Mouse (Mus musculus) layer of hippocampus, postnatal 25 days (tissue): ENCODE results near the gene Tm9sf3. TPM values are rescaled to one million over a fixed set of nuclear protein-coding genes. Genes with fewer than 3 reads are reported as not detected.

ENCODE experiments used
- DNase-seq, 2 experiments: peaks; one replicate each; pipeline ENCODE4 v3.0.0; 2022; ENCODE audit warnings: mixed read lengths in 2 of 2, low spot score in 1 of 2; ENCODE audit errors: extremely low spot score in 1 of 2
- total RNA-seq, 2 experiments: library from RNA; stranded (reverse); gene quantifications; 2 replicates each; pipeline ENCODE4 v1.2.3; 2021

Gene Tm9sf3
- total RNA-seq, 2 experiments from 2014 or later, result 120 to 125 TPM

GRCm38 (mm10) chr19:41262712-41263629 is 826 bp downstream of the Tm9sf3 start:
- DNase-seq, result peak; percentile 42 to 63

GRCm38 (mm10) chr19:41260736-41261135 is 3.1 kb downstream of the Tm9sf3 start:
- no peak for DNase-seq

- DNase-seq, result no peak
These were observed 4.5 kb downstream of the Tm9sf3 start for GRCm38 (mm10) chr19:41259256-41259655.

- DNase-seq, result peak in 1 of 2 experiments; percentile 37
These were observed 5.1 kb downstream of the Tm9sf3 start for GRCm38 (mm10) chr19:41258707-41259106.

- DNase-seq, result no peak
These were observed 9.2 kb downstream of the Tm9sf3 start for GRCm38 (mm10) chr19:41254584-41254983.

GRCm38 (mm10) chr19:41248968-41249367 is 14.8 kb downstream of the Tm9sf3 start:
- DNase-seq, result no peak

GRCm38 (mm10) chr19:41248271-41248670 is 15.5 kb downstream of the Tm9sf3 start:
- DNase-seq, result no peak

GRCm38 (mm10) chr19:41246271-41246670 is 17.5 kb downstream of the Tm9sf3 start:
- no peak for DNase-seq

GRCm38 (mm10) chr19:41244581-41244980 is 19.2 kb downstream of the Tm9sf3 start:
- peak; percentile 29 to 73 for DNase-seq

GRCm38 (mm10) chr19:41241997-41242396 is 21.8 kb downstream of the Tm9sf3 start:
- no peak for DNase-seq

- DNase-seq, result no peak
These were observed 30.1 kb downstream of the Tm9sf3 start for GRCm38 (mm10) chr19:41233698-41234097.

- peak in 1 of 2 experiments; percentile 2 for DNase-seq
These were observed 55.5 kb downstream of the Tm9sf3 start for GRCm38 (mm10) chr19:41208326-41208725.

GRCm38 (mm10) chr19:41206811-41207344 is 56.9 kb downstream of the Tm9sf3 start, which contains the start of gene Tll2:
TSS of gene Tll2 (minus strand) at chr19:41206835.
- DNase-seq, result peak; percentile 9 to 18

GRCm38 (mm10) chr19:41206041-41206810 is 57.6 kb downstream of the Tm9sf3 start:
- DNase-seq, result peak in 1 of 2 experiments; percentile 8

GRCm38 (mm10) chr19:41204159-41205081 is 59.4 kb downstream of the Tm9sf3 start:
- DNase-seq, result peak in 1 of 2 experiments; percentile 14

- DNase-seq, result peak; percentile 20 to 24
These were observed 66.2 kb downstream of the Tm9sf3 start for GRCm38 (mm10) chr19:41197606-41198005.

- DNase-seq, result no peak
These were observed 70.4 kb downstream of the Tm9sf3 start for GRCm38 (mm10) chr19:41193379-41193778.

GRCm38 (mm10) chr19:41192953-41193352 is 70.8 kb downstream of the Tm9sf3 start:
- no peak for DNase-seq

GRCm38 (mm10) chr19:41191724-41192123 is 72.1 kb downstream of the Tm9sf3 start:
- no peak for DNase-seq
